Mouse (Mus musculus): ENCODE data around the gene Fbln2.

DNA sequence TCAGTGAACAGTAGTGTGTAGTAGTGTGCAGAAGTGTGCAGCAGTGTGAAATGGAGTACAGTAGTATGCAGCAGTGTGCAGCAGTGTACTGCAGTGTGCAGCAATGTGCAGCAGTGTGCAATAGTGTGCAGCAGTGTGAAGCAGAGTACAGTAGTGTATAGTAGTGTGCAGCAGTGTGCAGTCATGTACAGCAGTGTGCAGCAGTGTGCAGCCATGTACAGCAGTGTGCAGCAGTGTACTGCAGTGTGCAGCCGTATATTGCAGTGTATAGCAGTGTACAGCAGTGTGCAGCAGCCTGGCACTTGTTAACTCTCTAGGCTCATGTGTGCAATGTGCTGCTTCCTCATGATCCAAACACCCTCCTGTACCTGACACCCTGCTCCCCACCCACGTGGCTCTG, 13.8 kb upstream of the Fbln2 start:
- TF ChIP-seq GATA1 (IDR thresholded peaks at IDR 0.05; ENCODE audit: low read length): no peak
- TF ChIP-seq TAL1 (IDR thresholded peaks at IDR 0.05; ENCODE audit: low read length): no peak

Data from erythroblast, embryonic 14.5 days (primary cell).